8 mouse cellular contexts compared by ENCODE assay signal in genomic region chr16:24394211-24394991, GRCm38 (mm10). TPM values are rescaled to one million over a fixed set of nuclear protein-coding genes. Genes with fewer than 3 reads are reported as not detected.
A peak's percentile ranks its signal among the peaks of the same experiment; 100 is the strongest.
DNase-seq lines count a peak whose midpoint lies in the region; ATAC-seq and TF ChIP-seq lines count a peak whose summit lies in the region.

No protein-coding gene starts in this region.

- DNase-seq in thymus, postnatal 25 days = peak; percentile 15
- no peak for DNase-seq in thymus, adult 18-20 months
- peak; percentile 70 to 71 for DNase-seq in heart, postnatal 10 days
- peak; percentile 55 to 67 for DNase-seq in kidney, postnatal 4 days
- DNase-seq in midbrain, postnatal 0 days (ENCODE audit: low spot score) = peak; percentile 4
- DNase-seq in spleen, adult 12 weeks (ENCODE audit: low spot score) = no peak
- DNase-seq in frontal cortex, postnatal 14 days (ENCODE audit: low spot score in 2 of 2) = no peak

- H3K9me3 ChIP-seq in embryonic facial prominence, embryonic 15.5 days (replicated peaks) = no peaks in the 10 kb centered on the region
- no peaks in the 10 kb centered on the region for H3K9me3 ChIP-seq in midbrain, postnatal 0 days (ENCODE audit: low read length)

- ATAC-seq in embryonic facial prominence, embryonic 15.5 days (ENCODE audit: insufficient number of reproducible peaks, low FRiP score, low TSS enrichment, low read depth) = no peak
- no peak for ATAC-seq in midbrain, postnatal 0 days (ENCODE audit: low FRiP score)

- peak overlapping the region; percentile 71 for H3K4me2 ChIP-seq in embryonic facial prominence, embryonic 15.5 days (replicated peaks)
- peak overlapping the region; percentile 93 for H3K4me2 ChIP-seq in midbrain, postnatal 0 days (ENCODE audit: low read depth, low read length, poor library complexity, severe bottlenecking)

- 4% methylated on average over 18 of the region's 18 CpGs for WGBS in embryonic facial prominence, embryonic 15.5 days
- WGBS in midbrain, postnatal 0 days = 21% methylated on average over 18 of the region's 18 CpGs

- intact Hi-C loops in heart, postnatal 10 days (cut with DNase I) = loop anchor here (5.0 kb wide), 3 partner anchors 88 to 668 kb away; no protein-coding TSS in a partner anchor

- H3K27ac ChIP-seq in embryonic facial prominence, embryonic 15.5 days (replicated peaks) = peak overlapping the region; percentile 99
- H3K27ac ChIP-seq in midbrain, postnatal 0 days (ENCODE audit: low read depth, low read length) = no peak overlapping the region

- H3K4me3 ChIP-seq in embryonic facial prominence, embryonic 15.5 days (replicated peaks) = peak overlapping the region; percentile 84
- peak overlapping the region; percentile 87 for H3K4me3 ChIP-seq in midbrain, postnatal 0 days (ENCODE audit: low read depth, low read length)

- H3K27me3 ChIP-seq in embryonic facial prominence, embryonic 15.5 days = no peaks in the 10 kb centered on the region
- H3K27me3 ChIP-seq in midbrain, postnatal 0 days (ENCODE audit: insufficient read depth, low read length) = no peaks in the 10 kb centered on the region

- H3K36me3 ChIP-seq in embryonic facial prominence, embryonic 15.5 days = no peaks in the 10 kb centered on the region
- H3K36me3 ChIP-seq in midbrain, postnatal 0 days (ENCODE audit: insufficient read depth, low read length) = no peaks in the 10 kb centered on the region

- peaks cover 41% of the 10 kb centered on the region for H3K4me1 ChIP-seq in embryonic facial prominence, embryonic 15.5 days
- peaks cover 6% of the 10 kb centered on the region; the same call in 1 of the 2 replicates for H3K4me1 ChIP-seq in midbrain, postnatal 0 days (ENCODE audit: insufficient read depth, low read length)

- peak overlapping the region; percentile 91 for H3K9ac ChIP-seq in embryonic facial prominence, embryonic 15.5 days
- peak overlapping the region; percentile 85 for H3K9ac ChIP-seq in midbrain, postnatal 0 days (replicated peaks; ENCODE audit: low read length, poor library complexity, severe bottlenecking)

- TF ChIP-seq CTCF in midbrain, postnatal 0 days (IDR thresholded peaks at IDR 0.05) = no peak

RNA-seq across cellular contexts. Expression of gene Lpp, which starts 1.1 kb away (rescaled TPM):
- polyA plus RNA-seq in embryonic facial prominence, embryonic 15.5 days (2015; fragmentation: Nextera tagmentation; extraction: Ambion mirVana) = 51.4 and 52.8 TPM in 2 replicates
- 10 to 100 TPM; 58.8 TPM for total RNA-seq in heart, postnatal 10 days (2021)
- total RNA-seq in midbrain, postnatal 0 days (2014; rRNA removed) = 11.8 and 15.9 TPM in 2 replicates
- polyA plus RNA-seq in midbrain, postnatal 0 days (2015; fragmentation: Nextera tagmentation; extraction: Ambion mirVana) = 5.9 and 7.9 TPM in 2 replicates

Comparison
In these comparisons a context has a peak if more than half of its experiments do, and no peak if none do; other contexts are left out.
1. DNase-seq: peak in thymus, postnatal 25 days (single experiment), heart, postnatal 10 days (2 of 2), kidney, postnatal 4 days (2 of 2) and midbrain, postnatal 0 days (single experiment); none in thymus, adult 18-20 months (0 of 2), spleen, adult 12 weeks (single experiment) and frontal cortex, postnatal 14 days (0 of 2).